Mouse (Mus musculus) small intestine, adult 2 months (tissue): Measurements from ENCODE around the gene Trim67.

Experiments used
- CTCF ChIP-seq: fragments of 200-500 bp; IDR thresholded peaks from 2 replicates; pipeline ENCODE4 v1.5.1; 2012; ENCODE audit warnings: low read depth, mild to moderate bottlenecking, control low read depth, inconsistent platforms, low read length, moderate library complexity, mixed read lengths; ENCODE audit not compliant: insufficient replicate concordance, insufficient read length; ENCODE audit errors: extremely low read depth
- POLR2A ChIP-seq: fragments of 200-500 bp; IDR thresholded peaks from 2 replicates; pipeline ENCODE4 v1.6.1; 2012; ENCODE audit warnings: low read depth, mild to moderate bottlenecking, control low read depth, inconsistent platforms, low read length, moderate library complexity

DNA sequence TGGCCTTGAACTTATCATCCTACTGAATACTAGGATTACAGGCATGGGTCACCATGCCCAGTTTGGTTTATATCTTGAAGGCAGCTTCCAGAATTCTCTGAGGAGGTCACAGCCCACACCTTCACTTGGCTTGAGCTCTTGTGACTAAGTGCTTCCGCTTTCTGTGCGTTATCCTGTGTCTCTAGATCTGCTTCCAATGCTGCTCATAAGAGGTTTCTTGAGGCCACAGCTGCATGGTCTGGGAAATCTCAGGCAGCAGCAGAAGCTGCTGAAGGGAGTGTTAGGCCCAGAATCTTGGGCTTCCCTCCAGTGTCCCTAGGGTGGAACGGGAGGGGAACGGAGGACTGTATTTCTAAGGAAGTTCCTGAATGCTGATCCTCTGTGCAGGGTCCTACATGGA, 20.4 kb downstream of the Trim67 start:
- no peak for TF ChIP-seq POLR2A
- no peak for TF ChIP-seq CTCF
